Mouse (Mus musculus) c-Kit-positive CD71-negative TER-119-negative erythroid progenitor cells, embryonic 14.5 days (primary cell): ENCODE data around the gene Polr1d.

Experiments used
- DNase-seq: peaks from one replicate; pipeline ENCODE4 v3.0.0-alpha.2; 2013; ENCODE audit warnings: low read depth

The Polr1d gene

GRCm38 (mm10) chr5:147055572-147056245, 21.1 kb upstream of the Polr1d start:
- DNase-seq: no peak

- DNase-seq: no peak
Measured at GRCm38 (mm10) chr5:147056712-147057290, 20.0 kb upstream of the Polr1d start.

- DNase-seq: no peak
Measured at GRCm38 (mm10) chr5:147057626-147058414, 19.0 kb upstream of the Polr1d start.

- no peak for DNase-seq
Measured at GRCm38 (mm10) chr5:147058661-147059060, 18.2 kb upstream of the Polr1d start.

GRCm38 (mm10) chr5:147059319-147059718, 17.5 kb upstream of the Polr1d start:
- no peak for DNase-seq

GRCm38 (mm10) chr5:147060024-147060423, 16.8 kb upstream of the Polr1d start:
- DNase-seq: no peak

- no peak for DNase-seq
Measured at GRCm38 (mm10) chr5:147063215-147063661, 13.6 kb upstream of the Polr1d start.

GRCm38 (mm10) chr5:147066129-147066528, 10.7 kb upstream of the Polr1d start:
- no peak for DNase-seq

GRCm38 (mm10) chr5:147066965-147067364, 9.9 kb upstream of the Polr1d start:
- DNase-seq: no peak

- DNase-seq: no peak
Measured at GRCm38 (mm10) chr5:147068876-147069275, 8.0 kb upstream of the Polr1d start.

GRCm38 (mm10) chr5:147070791-147071516, 5.9 kb upstream of the Polr1d start:
- no peak for DNase-seq

GRCm38 (mm10) chr5:147071886-147072285, 5.0 kb upstream of the Polr1d start:
- no peak for DNase-seq

- no peak for DNase-seq
Measured at GRCm38 (mm10) chr5:147073805-147074204, 3.0 kb upstream of the Polr1d start.

- no peak for DNase-seq
Measured at GRCm38 (mm10) chr5:147075103-147076025, 1.5 kb upstream of the Polr1d start.

- DNase-seq: peak; percentile 94
Measured at GRCm38 (mm10) chr5:147076026-147076798, 638 bp upstream of the Polr1d start, which contains the start of gene Lnx2. Gene Lnx2 (minus strand): TSS chr5:147076586.

- peak; percentile 72 for DNase-seq
Measured at GRCm38 (mm10) chr5:147077305-147078034, 620 bp downstream of the Polr1d start.

GRCm38 (mm10) chr5:147078110-147078900, 1.5 kb downstream of the Polr1d start:
- DNase-seq: no peak

GRCm38 (mm10) chr5:147085201-147085894, 8.5 kb downstream of the Polr1d start:
- no peak for DNase-seq
